Mouse (Mus musculus) hindbrain, embryonic 14.5 days (tissue): ENCODE measurements around the gene Prkag2. TPM values are rescaled to one million over a fixed set of nuclear protein-coding genes. Genes with fewer than 3 reads are reported as not detected.

ENCODE experiments used
- ATAC-seq: fragments of 200-750 bp; cut with Nextera tagmentation; 2 replicates; pipeline ENCODE4 v1.8.0; 2017; ENCODE audit warnings: moderate number of reproducible peaks, mild to moderate bottlenecking, moderate TSS enrichment, moderate library complexity; ENCODE audit not compliant: low FRiP score
- DNase-seq: peaks from one replicate; pipeline ENCODE4 v3.0.0-alpha.2; 2015; ENCODE audit warnings: low spot score
- H3K27ac ChIP-seq: fragments of 300-500 bp; sonication (generic); 2 replicates; pipeline ENCODE4 v1.5.1; 2014; ENCODE audit warnings: mild to moderate bottlenecking, moderate library complexity
- H3K27me3 ChIP-seq: fragments of 300-500 bp; sonication (generic); 2 replicates; pipeline ENCODE4 v1.6.1; 2014; ENCODE audit warnings: mild to moderate bottlenecking, low read length, mixed read lengths; ENCODE audit not compliant: control insufficient read depth, insufficient read depth
- H3K36me3 ChIP-seq: fragments of 300-500 bp; sonication (generic); replicated peaks from 2 replicates; pipeline ENCODE4 v1.6.1; 2014; ENCODE audit not compliant: control insufficient read depth, insufficient read depth
- H3K4me1 ChIP-seq: fragments of 300-500 bp; sonication (generic); replicated peaks from 2 replicates; pipeline ENCODE4 v1.6.1; 2014; ENCODE audit warnings: antibody characterized with exemption, low read length, mixed read lengths; ENCODE audit not compliant: control insufficient read depth, insufficient read depth
- H3K4me2 ChIP-seq: fragments of 300-500 bp; sonication (generic); replicated peaks from 2 replicates; pipeline ENCODE4 v1.6.1; 2014; ENCODE audit warnings: mild to moderate bottlenecking, moderate library complexity
- H3K4me3 ChIP-seq: fragments of 300-500 bp; sonication (generic); replicated peaks from 2 replicates; pipeline ENCODE4 v1.5.1; 2014; ENCODE audit warnings: mild to moderate bottlenecking, low read length
- H3K9ac ChIP-seq: fragments of 300-500 bp; sonication (generic); 2 replicates; pipeline ENCODE4 v1.6.1; 2014
- H3K9me3 ChIP-seq: fragments of 300-500 bp; sonication (generic); 2 replicates; pipeline ENCODE4 v1.6.1; 2016; ENCODE audit warnings: low read length; ENCODE audit not compliant: control insufficient read depth
- WGBS: fragments of 180-500 bp; shearing (Covaris S2); extraction: QIAGEN DNeasy Blood & Tissue Kit; methylation state at CpG from one replicate; pipeline ENCODE4 v1.1.7; 2014; 5-methylcytosine and 5-hydroxymethylcytosine counted together
- polyA plus RNA-seq: library from polyadenylated mRNA; unstranded; fragments of >200 nt; fragmentation: Nextera tagmentation; extraction: Ambion mirVana; gene quantifications from 2 replicates; pipeline ENCODE4 v1.2.1, GENCODE M21; 2014

Gene Prkag2
- polyA plus RNA-seq, result 105 and 106 TPM in 2 replicates

DNA sequence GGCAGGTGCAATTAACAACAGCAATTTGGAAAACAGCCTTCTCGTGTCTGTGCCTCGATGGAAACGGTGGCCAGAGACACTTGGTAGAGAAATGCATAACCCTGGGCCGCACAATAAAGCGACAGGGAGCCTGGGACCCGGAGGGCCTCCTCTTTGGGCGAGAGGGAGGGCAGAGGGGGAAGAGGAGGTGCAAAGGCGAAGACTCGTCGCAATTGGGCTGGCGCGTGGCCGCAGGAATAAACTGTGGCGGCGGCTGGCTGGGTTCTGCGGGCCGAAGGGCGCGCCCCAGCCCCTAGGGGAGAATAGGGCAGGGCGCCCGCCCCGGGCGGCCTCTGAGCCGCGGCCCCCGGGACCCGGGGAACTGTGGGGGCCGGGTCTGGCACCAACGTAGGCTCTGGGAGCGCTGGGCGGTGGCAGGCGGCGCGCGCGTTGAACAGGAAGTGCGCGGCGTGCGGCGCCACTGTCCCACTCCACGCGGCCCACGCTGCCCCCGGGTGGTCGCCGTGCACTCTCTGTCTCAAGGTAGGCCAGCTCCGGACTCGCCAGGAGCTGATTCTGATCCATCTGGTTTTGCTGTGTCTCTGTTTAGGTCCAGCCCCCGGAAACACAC, at the start of gene Prkag2:
TSS of gene Prkag2 (minus strand) at position 127 of the 610 bp plus-strand sequence.
- ATAC-seq, result peak; percentile 43; the same call in 1 of the 2 replicates
- peak within 1 kb of the TSS; percentile 100 for H3K4me2 ChIP-seq
- H3K27ac ChIP-seq, result no peak within 1 kb of the TSS
- peaks cover 40% of the 10 kb centered on the region for H3K27me3 ChIP-seq
- H3K4me3 ChIP-seq, result peak within 1 kb of the TSS; percentile 57
- under 1% methylated on average over 41 of the region's 50 CpGs for WGBS
- no peaks in the 10 kb centered on the region for H3K9me3 ChIP-seq
- peaks cover 10% of the 10 kb centered on the region for H3K4me1 ChIP-seq
- peak within 1 kb of the TSS; percentile 58 for H3K9ac ChIP-seq
- no peaks in the 10 kb centered on the region for H3K36me3 ChIP-seq
- no peak for DNase-seq

DNA sequence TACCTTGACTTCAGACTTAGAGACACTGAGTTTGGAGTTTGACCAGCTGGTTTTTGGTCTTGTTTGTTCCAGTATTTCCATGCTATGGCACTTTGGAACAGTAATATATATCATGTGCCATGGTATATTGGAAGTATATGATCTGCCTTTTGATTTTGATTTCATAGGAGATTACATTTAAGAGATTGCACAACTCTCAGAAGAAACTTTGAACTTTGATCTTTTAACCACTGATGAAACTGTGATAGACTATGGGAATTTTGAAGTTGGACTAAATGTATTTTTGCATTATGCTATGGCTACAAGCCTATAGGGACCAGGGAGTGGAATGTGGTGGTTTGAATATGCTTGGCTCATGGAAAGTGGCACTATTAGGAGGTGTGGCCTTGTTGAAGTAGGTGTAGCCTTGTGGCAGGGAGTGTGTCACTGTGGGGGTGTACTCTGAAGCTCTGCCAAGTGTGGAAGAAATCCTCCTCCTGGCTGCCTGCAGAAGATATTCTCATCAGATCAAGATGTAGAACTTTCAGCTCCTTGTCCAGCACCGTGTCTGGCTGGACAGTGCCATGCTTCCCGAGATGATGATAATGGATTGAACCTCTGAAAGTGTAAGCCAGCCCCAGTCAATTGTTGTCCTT, 49.0 kb upstream of the Prkag2 start:
- WGBS, result 87% methylated on average over 2 of the region's 2 CpGs
- Histone ChIP-seq H3K4me2 (no peak overlapping the region), H3K36me3 (no peaks in the 10 kb centered on the region), H3K27ac (no peak overlapping the region), H3K4me1 (no peaks in the 10 kb centered on the region), H3K27me3 (no peaks in the 10 kb centered on the region), H3K9me3 (0 out of 2 replicates have a peak, but pooled peaks cover 6% of the 10 kb centered on the region), H3K9ac (no peak overlapping the region), H3K4me3 (no peak overlapping the region)
- no peak for DNase-seq
- no peak for ATAC-seq

DNA sequence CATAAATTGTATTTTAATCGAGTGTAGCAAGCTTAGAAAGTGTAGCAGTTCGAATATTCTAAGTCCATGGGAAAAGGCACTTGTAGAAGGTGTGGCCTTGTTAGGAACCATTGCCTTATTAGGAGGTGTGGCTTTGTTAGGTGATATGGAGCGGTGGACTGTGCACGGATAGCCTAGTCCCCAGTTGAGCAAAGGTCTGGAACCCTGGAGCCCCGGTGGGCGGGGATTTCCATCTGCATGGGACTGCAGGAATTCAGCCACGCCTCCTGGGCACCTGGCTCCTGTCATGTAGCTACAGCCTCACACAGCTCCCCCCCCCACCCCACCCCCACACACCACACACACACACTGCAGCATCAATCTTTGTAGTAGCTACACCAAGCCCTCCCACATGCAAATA, 46.3 kb upstream of the Prkag2 start:
- no peak overlapping the region for H3K27ac ChIP-seq
- 82% methylated on average over 7 of the region's 7 CpGs for WGBS
- DNase-seq, result no peak
- H3K9me3 ChIP-seq, result 0 out of 2 replicates have a peak, but pooled peaks cover 6% of the 10 kb centered on the region
- H3K27me3 ChIP-seq, result no peaks in the 10 kb centered on the region
- no peak for ATAC-seq
- no peak overlapping the region for H3K9ac ChIP-seq
- no peak overlapping the region for H3K4me2 ChIP-seq
- no peaks in the 10 kb centered on the region for H3K4me1 ChIP-seq
- no peak overlapping the region for H3K4me3 ChIP-seq
- H3K36me3 ChIP-seq, result no peaks in the 10 kb centered on the region

DNA sequence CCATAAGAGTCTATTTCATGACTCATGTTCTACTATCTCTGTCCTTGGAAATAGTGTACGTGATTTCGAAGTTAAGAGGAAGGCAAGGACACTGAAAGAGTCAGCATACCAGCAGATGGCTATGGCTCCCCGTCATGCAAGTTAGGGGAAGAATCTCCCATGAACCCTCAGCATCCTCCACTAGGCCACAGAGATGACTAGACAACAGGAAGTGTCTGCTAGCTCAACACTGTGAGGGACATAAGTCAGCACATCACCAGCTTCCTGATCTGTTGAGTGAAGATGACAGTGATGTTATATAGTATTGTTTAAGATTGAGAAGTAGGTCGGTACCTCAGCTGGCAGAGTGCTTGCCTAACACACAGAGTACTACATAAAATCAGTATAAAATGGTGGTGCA, 27.4 kb upstream of the Prkag2 start:
- H3K27me3 ChIP-seq, result no peaks in the 10 kb centered on the region
- DNase-seq (no peak), ATAC-seq (no peak)
- 88% methylated on average over 4 of the region's 4 CpGs for WGBS
- no peak overlapping the region for H3K27ac ChIP-seq
- H3K36me3 ChIP-seq, result no peaks in the 10 kb centered on the region
- no peaks in the 10 kb centered on the region for H3K9me3 ChIP-seq
- no peak overlapping the region for H3K9ac ChIP-seq
- H3K4me3 ChIP-seq, result no peak overlapping the region
- no peak overlapping the region for H3K4me2 ChIP-seq
- H3K4me1 ChIP-seq, result no peaks in the 10 kb centered on the region

DNA sequence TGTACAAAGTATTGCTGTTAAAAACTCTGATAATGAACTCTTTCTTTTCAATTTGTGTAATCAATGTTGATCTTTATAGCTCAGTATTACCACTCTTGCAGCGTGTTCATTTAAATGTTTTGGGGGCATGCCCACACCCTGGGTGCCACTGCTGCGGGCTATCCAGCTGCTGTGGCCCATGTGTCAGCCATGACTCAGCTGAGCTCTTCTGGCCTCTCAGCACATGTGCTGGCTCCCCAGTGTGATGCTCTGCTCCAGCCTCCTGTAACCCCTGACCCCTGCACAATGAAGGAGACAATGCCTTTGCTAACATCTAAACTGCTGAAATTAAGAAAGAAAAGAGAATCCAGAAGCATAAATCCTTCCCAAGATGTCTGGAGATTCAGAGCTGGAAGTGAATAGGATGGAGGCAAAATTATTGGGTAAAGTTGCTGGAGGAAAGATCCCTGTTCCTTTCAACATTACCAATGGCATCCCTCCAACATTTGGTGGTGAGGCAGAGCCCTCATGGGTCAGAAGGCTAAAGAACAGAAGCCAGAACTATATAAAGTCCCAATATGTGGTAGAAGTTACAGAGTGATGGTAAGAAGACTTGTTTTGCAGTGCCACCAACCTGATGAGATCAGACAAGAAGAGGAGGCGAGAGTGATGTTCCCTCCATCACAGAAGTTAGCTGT, 25.6 kb upstream of the Prkag2 start:
- Histone ChIP-seq H3K36me3 (no peaks in the 10 kb centered on the region), H3K27ac (no peak overlapping the region), H3K4me2 (no peak overlapping the region), H3K9me3 (no peaks in the 10 kb centered on the region), H3K9ac (no peak overlapping the region), H3K4me1 (no peaks in the 10 kb centered on the region), H3K27me3 (no peaks in the 10 kb centered on the region), H3K4me3 (no peak overlapping the region)
- no peak for ATAC-seq
- no peak for DNase-seq
- 88% methylated on average over 3 of the region's 3 CpGs for WGBS

DNA sequence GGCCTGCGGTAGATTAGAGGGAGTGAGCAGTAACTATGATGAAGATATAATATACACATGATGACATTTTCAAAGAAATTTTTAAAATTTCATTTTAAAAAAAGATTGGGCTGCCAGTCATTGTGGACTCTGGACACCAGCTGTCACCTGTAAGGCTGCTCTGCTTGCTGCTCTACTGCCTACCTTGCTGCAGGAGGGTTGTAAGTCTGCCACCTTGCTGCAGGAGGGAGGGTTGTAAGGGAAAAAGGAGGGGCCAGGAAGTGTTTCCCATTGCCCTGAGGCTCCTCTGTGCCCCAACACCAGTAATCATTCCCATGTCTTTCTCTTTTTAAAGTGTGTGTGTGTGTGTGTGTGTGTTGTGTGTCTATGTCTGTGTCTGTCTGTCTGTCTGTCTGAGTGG, 22.1 kb upstream of the Prkag2 start:
- no peak for DNase-seq

DNA sequence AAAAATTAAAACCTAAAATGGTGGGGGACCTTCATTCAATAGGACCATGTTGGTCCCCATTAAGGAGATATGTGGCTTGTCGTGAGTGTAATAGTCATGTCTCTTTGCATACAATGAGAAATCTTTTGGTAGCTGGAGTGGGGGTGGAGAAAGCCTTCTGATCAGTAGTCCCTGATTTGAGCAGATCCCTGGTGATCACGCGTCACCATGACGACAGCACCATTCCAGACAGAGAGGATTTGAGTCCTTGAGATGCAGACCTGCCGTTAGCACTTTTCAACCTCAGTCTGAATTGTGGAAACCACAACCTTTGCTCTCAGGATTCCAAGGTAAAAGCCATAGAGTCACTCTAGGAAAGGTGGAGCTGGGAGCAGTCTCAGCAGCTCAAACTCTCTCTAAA, 18.7 kb upstream of the Prkag2 start:
- no peaks in the 10 kb centered on the region for H3K36me3 ChIP-seq
- H3K27me3 ChIP-seq, result no peaks in the 10 kb centered on the region
- H3K4me1 ChIP-seq, result no peaks in the 10 kb centered on the region
- no peak overlapping the region for H3K9ac ChIP-seq
- no peak overlapping the region for H3K27ac ChIP-seq
- ATAC-seq (no peak), DNase-seq (no peak)
- no peak overlapping the region for H3K4me2 ChIP-seq
- WGBS, result 69% methylated on average over 5 of the region's 5 CpGs
- H3K4me3 ChIP-seq, result no peak overlapping the region
- H3K9me3 ChIP-seq, result no peaks in the 10 kb centered on the region

More for the DNA sequence above, 22.1 kb upstream of the Prkag2 start:
- Histone ChIP-seq H3K36me3 (no peaks in the 10 kb centered on the region), H3K9ac (no peak overlapping the region), H3K27ac (no peak overlapping the region), H3K4me2 (no peak overlapping the region), H3K4me1 (no peaks in the 10 kb centered on the region), H3K27me3 (no peaks in the 10 kb centered on the region), H3K4me3 (no peak overlapping the region), H3K9me3 (no peaks in the 10 kb centered on the region)
- no peak for ATAC-seq
- 98% methylated on average over 1 of the region's 1 CpGs for WGBS

DNA sequence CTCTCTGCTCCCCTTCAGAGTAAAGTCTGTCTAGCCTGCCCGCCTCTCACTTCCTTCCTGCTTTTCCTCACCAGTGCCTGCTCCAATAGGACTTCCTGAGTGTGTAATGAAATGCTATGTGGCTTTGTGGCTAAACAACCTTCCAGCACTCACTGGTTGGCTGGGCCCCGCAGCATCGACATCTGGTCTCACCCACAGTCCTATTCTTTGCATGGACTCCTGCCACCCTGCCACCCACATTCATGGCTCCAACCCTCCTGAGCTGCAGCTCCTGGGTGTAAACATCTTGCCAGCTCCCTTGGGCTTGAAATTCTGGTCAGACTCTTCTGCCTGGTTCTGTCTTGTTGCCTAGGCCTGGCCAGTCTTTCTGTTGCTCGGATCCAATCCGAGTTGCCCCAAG, 15.6 kb upstream of the Prkag2 start:
- H3K36me3 ChIP-seq, result no peaks in the 10 kb centered on the region
- 75% methylated on average over 5 of the region's 5 CpGs for WGBS
- no peak for DNase-seq
- no peak overlapping the region for H3K27ac ChIP-seq
- H3K4me3 ChIP-seq, result no peak overlapping the region
- no peak overlapping the region for H3K9ac ChIP-seq
- no peaks in the 10 kb centered on the region for H3K27me3 ChIP-seq
- no peaks in the 10 kb centered on the region for H3K4me1 ChIP-seq
- H3K9me3 ChIP-seq, result no peaks in the 10 kb centered on the region
- H3K4me2 ChIP-seq, result no peak overlapping the region
- no peak for ATAC-seq

DNA sequence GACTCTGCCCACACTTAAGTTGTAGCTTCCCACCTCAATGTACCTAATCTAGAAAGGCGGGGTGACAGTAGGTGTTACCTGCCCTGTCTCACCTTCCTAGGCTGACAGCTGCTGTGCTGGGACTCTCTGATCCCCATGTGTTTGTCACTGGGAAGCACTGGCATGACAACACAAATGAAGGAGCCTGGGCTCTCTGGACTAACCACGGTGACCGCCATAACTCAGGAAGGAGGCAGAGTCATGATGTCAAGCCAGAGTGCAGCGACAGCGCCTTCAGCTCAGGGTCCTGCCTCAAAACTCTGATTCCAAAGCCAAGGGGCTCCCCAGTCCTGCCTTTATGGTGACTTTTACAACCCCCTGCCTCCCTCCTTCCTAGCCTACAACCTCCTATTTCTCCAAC, 14.8 kb upstream of the Prkag2 start:
- Histone ChIP-seq H3K4me1 (no peaks in the 10 kb centered on the region), H3K4me2 (no peak overlapping the region), H3K9ac (no peak overlapping the region), H3K27ac (no peak overlapping the region), H3K36me3 (no peaks in the 10 kb centered on the region), H3K27me3 (no peaks in the 10 kb centered on the region), H3K9me3 (no peaks in the 10 kb centered on the region), H3K4me3 (no peak overlapping the region)
- WGBS, result 78% methylated on average over 5 of the region's 5 CpGs
- no peak for DNase-seq
- no peak for ATAC-seq
